Mouse (Mus musculus) small intestine, adult 2 months (tissue): ENCODE results near the gene Hdac11.

Experiments used
- CTCF ChIP-seq: fragments of 200-500 bp; IDR thresholded peaks from 2 replicates; pipeline ENCODE4 v1.5.1; 2012; ENCODE audit warnings: low read depth, mild to moderate bottlenecking, control low read depth, inconsistent platforms, low read length, moderate library complexity, mixed read lengths; ENCODE audit not compliant: insufficient replicate concordance, insufficient read length; ENCODE audit errors: extremely low read depth
- POLR2A ChIP-seq: fragments of 200-500 bp; IDR thresholded peaks from 2 replicates; pipeline ENCODE4 v1.6.1; 2012; ENCODE audit warnings: low read depth, mild to moderate bottlenecking, control low read depth, inconsistent platforms, low read length, moderate library complexity

- no peak for TF ChIP-seq CTCF
- TF ChIP-seq POLR2A, result no peak
Observed at GRCm38 (mm10) chr6:91200429-91201188, 44.1 kb downstream of the Hdac11 start.
